Mouse (Mus musculus): ENCODE data around the gene Pcnp.
A peak's percentile ranks its signal among the peaks of the same experiment; 100 is the strongest.
"Not testable (repeated sequence)": the region's sequence is repeated elsewhere in the genome, so short reads cannot be mapped to it uniquely, and the experiment has no call there.

Pcnp gene

DNA sequence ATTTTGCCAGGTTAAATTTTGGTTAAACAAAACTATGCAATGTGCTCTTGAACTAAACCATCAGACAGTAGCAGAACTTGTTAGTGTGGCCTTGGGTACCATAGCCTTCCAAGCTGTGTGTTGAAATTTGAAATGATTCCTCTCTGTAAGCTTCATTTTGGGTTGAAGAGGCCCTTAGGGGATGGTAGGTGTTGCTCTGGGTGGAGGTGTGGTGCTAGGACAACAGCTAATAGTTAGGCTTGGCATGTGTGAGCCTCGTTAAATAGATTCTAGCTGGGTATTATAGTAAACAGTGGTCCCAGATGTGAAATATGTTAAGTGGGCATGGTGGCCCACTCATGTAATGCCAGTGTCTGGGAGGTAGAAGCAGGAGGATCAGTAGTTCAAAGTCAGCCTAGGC lies 62.3 kb downstream of the Pcnp start:
- DNase-seq (ENCODE audit: low spot score in 2 of 2), result peak in 1 of 2 experiments; percentile 52

GRCm38 (mm10) chr16:55966212-55966871 lies 63.2 kb downstream of the Pcnp start, which contains the start of gene Rpl24:
TSS of gene Rpl24 (plus strand) at chr16:55966275.
- peak; percentile 91 to 95 for DNase-seq (ENCODE audit: low spot score in 2 of 2)

DNA sequence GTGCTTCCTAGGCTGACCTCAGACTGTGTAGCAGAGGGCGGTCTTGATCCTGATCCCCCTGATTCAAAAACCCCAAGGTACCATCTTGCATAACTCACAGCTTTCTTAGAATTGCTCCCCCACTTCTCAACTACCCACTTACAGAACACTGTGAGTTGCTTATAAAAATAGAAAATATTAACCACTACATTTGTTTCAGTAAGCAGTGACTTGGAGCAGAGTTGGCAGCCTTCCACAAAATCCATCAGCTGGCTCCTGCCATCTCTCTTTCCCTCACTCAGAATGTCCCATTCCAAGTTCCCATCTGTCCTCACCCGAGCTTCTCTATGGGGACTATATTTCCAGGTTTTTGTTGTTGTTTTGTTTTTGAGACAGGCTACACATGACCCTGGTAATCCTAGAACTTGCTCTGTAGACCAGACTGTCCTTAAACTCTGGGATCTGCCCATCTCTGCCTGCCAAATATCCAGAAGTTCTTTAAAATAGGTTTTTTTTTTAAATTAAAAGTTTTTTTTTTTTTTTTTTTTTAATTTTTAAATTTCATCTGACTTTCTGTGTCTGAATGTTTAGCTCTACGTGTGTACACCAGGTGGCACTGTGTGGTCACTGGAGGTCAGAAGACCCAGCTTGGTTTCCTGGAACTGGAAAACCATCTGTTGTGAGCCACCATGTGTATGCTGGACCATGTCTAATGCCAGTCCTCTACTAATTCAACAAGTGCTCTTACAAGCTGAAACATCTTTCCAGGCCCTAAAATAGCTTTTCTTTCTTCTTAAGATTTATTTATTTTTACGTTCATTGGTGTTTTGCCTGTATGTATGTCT lies 65.2 kb downstream of the Pcnp start:
- peak in 1 of 2 experiments; percentile 38 for DNase-seq (ENCODE audit: low spot score in 2 of 2)

DNA sequence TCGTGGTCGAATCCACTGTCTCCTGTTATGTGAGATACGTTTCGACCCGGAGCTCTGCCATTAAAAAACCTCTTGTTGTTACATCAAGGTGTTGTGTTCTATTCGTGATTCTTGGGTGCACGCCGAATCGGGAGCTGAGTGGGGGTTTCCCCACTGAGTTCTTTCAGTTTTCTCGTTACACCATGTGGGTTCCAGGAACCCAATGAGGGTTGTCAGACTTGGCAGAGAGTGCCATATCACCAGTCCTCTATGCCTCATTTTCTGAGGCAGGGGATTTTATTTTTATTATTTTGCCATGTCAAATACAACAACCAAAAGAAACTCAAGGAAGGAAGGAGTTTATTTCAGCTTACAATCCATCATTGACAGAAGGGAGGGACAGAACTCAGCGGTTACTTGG lies 66.5 kb downstream of the Pcnp start:
- not testable (repeated sequence) for DNase-seq (ENCODE audit: low spot score in 2 of 2)
